Mouse (Mus musculus) brain, embryonic 18.5 days (tissue): Measurements from ENCODE around the gene Parpbp.

Source experiments
- DNase-seq: peaks from one replicate; pipeline ENCODE4 v3.0.0-alpha.2; 2012; ENCODE audit warnings: low read depth, low spot score

Parpbp gene

GRCm38 (mm10) chr10:88146707-88147477 lies at the start of gene Parpbp, which contains the start of gene Nup37:
TSS of gene Parpbp (minus strand) at chr10:88146941.
TSS of gene Nup37 (plus strand) at chr10:88146992.
- DNase-seq: peak; percentile 54

GRCm38 (mm10) chr10:88167438-88168077 lies 20.8 kb upstream of the Parpbp start:
- DNase-seq: no peak

- no peak for DNase-seq
Observed at GRCm38 (mm10) chr10:88166158-88166557, 19.4 kb upstream of the Parpbp start.

DNA sequence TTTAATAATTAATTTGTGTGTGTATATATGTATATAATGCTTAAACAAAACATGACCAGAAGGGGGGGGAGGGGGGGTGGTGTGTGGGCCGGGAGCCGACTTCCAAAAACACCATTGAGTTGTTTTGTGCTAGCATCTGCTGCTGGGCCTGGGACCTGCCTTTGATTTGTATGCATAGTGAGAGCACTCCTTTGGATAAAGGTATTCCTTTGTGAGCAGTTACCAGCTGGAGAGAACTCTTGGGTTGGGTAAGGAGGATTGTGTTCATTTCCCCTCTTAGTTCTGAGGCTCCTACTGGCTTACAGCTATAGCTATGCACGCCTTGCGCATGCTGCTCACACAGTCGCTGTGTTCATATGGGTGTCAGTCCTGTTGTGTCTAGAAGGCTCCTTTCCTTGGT lies 15.9 kb upstream of the Parpbp start:
- no peak for DNase-seq

GRCm38 (mm10) chr10:88162096-88162495 lies 15.4 kb upstream of the Parpbp start:
- no peak for DNase-seq

- DNase-seq: no peak
Observed at GRCm38 (mm10) chr10:88151658-88152057, 4.9 kb upstream of the Parpbp start.

- no peak for DNase-seq
Observed at GRCm38 (mm10) chr10:88150381-88150780, 3.6 kb upstream of the Parpbp start.

GRCm38 (mm10) chr10:88146187-88146586 lies 554 bp downstream of the Parpbp start:
- DNase-seq: no peak

DNA sequence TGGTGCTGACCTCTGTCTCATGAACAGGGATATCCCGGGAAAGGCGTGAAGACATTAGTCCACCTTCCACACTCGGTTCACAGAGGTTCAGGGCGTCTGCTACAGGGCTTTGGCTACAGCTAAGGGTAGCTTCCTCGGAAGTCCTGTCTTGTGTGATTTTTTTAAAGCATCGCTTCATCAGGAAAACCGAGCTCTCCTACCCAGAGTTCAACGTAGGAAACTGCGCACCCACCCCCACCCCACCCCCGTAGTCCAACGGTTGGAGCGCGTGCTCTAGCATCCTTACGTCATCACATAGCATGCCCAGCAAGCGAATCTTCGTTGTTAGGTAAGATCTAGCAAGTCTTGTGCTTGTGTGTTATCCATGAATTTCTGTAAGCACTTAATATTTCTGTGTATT lies 11.1 kb downstream of the Parpbp start:
- no peak for DNase-seq

GRCm38 (mm10) chr10:88119721-88120120 lies 27.0 kb downstream of the Parpbp start:
- DNase-seq: no peak

DNA sequence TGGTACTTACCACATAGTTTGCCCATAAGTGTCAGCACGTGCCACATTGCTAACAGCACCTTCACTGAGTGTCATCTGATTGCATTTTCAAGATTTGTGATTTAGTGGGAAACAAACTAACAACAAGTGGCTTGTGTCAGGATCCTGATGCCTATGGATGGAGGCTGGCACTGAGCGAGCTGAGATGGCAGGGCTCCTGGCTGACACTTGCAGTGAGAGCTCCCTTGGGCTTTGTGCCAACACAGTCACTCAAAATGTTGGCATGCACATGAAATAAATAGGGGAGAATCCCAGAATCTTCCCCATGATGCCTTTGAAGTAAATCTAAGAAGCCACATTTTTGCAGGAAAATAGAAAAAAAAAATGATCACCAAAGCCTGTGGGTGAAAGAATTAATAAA lies 33.5 kb downstream of the Parpbp start:
- no peak for DNase-seq

DNA sequence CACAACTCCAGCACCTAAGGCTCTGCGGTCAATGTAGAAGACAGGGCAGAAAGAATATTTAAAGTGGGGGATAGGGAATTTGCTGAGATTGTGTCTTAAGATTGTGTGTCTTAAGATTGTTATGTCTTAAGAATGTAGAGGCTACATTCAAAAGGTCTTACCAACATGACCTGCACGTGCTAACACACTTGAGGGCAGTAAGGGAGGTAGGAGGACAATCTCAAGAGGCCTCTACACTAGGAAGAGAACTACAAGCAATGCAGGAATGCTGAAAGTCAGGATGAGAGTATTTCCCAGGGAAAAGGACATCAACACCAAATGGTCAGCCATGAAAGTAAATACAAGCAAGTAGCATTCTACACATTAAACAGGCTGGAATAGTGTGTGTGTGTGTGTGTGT lies 40.6 kb downstream of the Parpbp start:
- DNase-seq: no peak

- no peak for DNase-seq
Observed at GRCm38 (mm10) chr10:88090772-88091171, 56.0 kb downstream of the Parpbp start, which contains the start of gene Pmch. TSS of gene Pmch (plus strand) at chr10:88091072.

DNA sequence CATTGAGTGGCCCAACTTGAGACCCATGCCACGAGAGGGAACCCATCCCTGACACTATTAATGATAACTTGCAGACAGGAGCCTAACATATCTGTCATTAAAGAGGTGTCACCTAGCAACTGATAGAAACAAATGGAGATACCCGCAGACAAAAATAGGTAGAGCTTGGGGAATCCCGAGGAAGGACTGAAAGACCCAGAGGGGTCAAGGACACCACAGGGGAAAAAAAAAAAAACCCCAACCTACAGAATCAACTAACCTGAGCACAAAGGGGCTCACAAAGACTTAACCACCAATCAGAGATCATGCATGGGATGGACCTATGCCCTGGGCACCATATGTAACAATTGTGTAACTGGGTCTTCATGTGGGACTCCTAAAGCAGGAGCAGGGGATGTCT lies 79.4 kb downstream of the Parpbp start:
- no peak for DNase-seq

DNA sequence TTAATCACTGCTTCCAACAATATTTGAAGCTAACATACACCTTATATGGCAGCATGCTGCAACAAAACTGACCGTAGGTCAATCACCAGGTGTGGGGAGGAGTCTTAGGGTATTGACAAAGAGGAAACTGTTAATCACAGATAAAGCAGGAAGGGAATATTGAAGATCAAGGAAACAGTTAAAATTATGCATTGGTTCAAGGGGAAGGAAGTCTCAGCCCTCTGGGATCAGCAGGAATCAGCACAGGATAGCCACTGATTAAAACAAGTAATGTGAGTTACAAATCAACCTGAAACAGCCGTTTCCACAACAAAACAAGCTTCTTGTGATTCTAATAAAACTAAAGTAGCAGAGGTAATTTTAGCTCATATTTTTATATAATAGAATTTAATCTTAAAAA lies 81.9 kb downstream of the Parpbp start:
- no peak for DNase-seq

DNA sequence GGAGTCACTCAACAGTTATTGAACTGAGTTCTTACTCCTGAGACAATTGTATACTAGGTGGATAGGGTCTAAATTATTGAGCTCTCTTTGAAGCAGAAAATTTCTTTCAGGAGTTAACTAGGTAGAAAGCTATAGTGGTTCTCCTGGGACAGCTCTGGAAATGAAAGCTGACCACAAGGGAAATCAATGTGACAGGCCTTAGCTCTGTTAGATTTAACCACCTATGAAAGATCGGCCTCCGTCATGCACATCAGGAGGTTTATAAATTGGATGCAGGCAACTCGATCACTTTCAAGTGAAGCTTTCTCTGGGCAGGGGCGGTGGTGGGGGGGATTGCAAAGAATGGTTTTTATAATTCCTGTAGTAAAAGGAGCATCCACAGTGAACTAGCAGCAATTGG lies 83.3 kb downstream of the Parpbp start:
- no peak for DNase-seq

- DNase-seq: peak; percentile 32
Observed at GRCm38 (mm10) chr10:88056950-88057649, 89.6 kb downstream of the Parpbp start.

DNA sequence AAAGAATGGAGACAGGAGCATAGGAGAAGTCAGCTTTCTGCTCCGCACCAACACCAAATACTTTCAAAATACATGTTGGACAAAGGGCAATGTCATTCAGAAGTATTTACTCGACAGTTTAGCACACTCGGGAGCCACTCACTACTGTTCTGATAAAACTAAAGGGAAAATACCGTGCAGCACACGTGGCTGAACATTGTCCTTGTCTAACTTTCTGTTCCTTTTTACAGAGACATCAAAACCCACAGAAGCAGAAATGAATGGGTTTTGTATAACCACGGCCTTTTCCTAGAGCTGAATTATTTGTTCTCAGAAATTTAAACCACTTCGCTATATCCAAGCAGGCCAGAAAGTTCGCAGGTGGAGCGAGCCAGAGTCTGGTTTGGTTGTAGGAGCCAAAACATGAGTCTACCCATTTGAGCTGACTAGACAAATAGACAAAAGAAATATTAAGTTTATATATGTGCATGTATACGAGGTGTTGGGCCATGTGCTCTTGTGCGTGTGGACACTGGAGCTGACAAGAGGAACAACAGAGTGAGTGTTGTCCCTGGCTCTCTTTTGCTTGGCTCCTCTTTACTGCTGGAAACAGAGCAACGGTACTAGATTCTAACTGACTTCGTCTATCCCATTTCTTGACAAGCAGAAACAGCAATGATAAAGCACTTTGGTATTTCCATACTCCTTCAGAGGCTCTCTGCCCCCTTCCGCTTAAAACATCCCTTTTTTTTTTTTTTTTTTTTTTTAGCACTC lies 92.3 kb downstream of the Parpbp start:
- no peak for DNase-seq

- DNase-seq: no peak
Observed at GRCm38 (mm10) chr10:88046098-88046771, 100.5 kb downstream of the Parpbp start.

GRCm38 (mm10) chr10:88044297-88044696 lies 102.4 kb downstream of the Parpbp start:
- no peak for DNase-seq
